Mouse (Mus musculus) limb, embryonic 15.5 days (tissue): ENCODE data around the gene Dnajc21. TPM values are rescaled to one million over a fixed set of nuclear protein-coding genes. Genes with fewer than 3 reads are reported as not detected.

Experiments
- ATAC-seq: fragments of 200-750 bp; cut with Nextera tagmentation; 2 replicates; pipeline ENCODE4 v1.8.0; 2017; ENCODE audit warnings: low read depth, moderate TSS enrichment; ENCODE audit not compliant: insufficient number of reproducible peaks, low FRiP score, low TSS enrichment
- H3K27ac ChIP-seq: fragments of 300-500 bp; sonication (generic); 2 replicates; pipeline ENCODE4 v1.5.1; 2015; ENCODE audit warnings: moderate library complexity, mild to moderate bottlenecking, inconsistent platforms
- H3K27me3 ChIP-seq: fragments of 300-500 bp; sonication (generic); 2 replicates; pipeline ENCODE4 v1.6.1; 2015; ENCODE audit warnings: inconsistent platforms
- H3K36me3 ChIP-seq: fragments of 300-500 bp; sonication (generic); 2 replicates; pipeline ENCODE4 v1.6.1; 2015; ENCODE audit warnings: inconsistent platforms
- H3K4me1 ChIP-seq: fragments of 300-500 bp; sonication (generic); 2 replicates; pipeline ENCODE4 v1.6.1; 2015; ENCODE audit warnings: inconsistent platforms
- H3K4me2 ChIP-seq: fragments of 300-500 bp; sonication (generic); 2 replicates; pipeline ENCODE4 v1.6.1; 2015; ENCODE audit warnings: mild to moderate bottlenecking, inconsistent platforms
- H3K4me3 ChIP-seq: fragments of 300-500 bp; sonication (generic); 2 replicates; pipeline ENCODE4 v1.5.1; 2015; ENCODE audit warnings: mild to moderate bottlenecking, inconsistent platforms
- H3K9ac ChIP-seq: fragments of 300-500 bp; sonication (generic); 2 replicates; pipeline ENCODE4 v1.6.1; 2015; ENCODE audit warnings: inconsistent platforms
- H3K9me3 ChIP-seq: fragments of 300-500 bp; sonication (generic); 2 replicates; pipeline ENCODE4 v1.6.1; 2016; ENCODE audit warnings: inconsistent platforms
- WGBS: fragments of 180-500 bp; shearing (Covaris S2); methylation state at CpG from one replicate; pipeline ENCODE4 v1.1.7; 2015; 5-methylcytosine and 5-hydroxymethylcytosine counted together
- polyA plus RNA-seq: library from polyadenylated mRNA; unstranded; fragments of >200 nt; fragmentation: Nextera tagmentation; extraction: Ambion mirVana; gene quantifications from 2 replicates; pipeline ENCODE4 v1.2.1, GENCODE M21; 2015

Gene Dnajc21
- polyA plus RNA-seq, 1 experiment from 2014 or later: 11.2 TPM

GRCm38 (mm10) chr15:10485484-10486364 is 15.4 kb upstream of the Dnajc21 start, which contains the start of the genes Brix1 and Rad1:
Brix1 (minus strand) TSS chr15:10485947.
Rad1 (plus strand) TSS chr15:10486018.
- Histone ChIP-seq H3K9me3 (no peaks in the 10 kb centered on the region), H3K4me1 (peaks cover 14% of the 10 kb centered on the region), H3K36me3 (peaks cover 29% of the 10 kb centered on the region), H3K4me2 (peak within 1 kb of the TSS; percentile 64), H3K27me3 (no peaks in the 10 kb centered on the region), H3K4me3 (peak within 1 kb of the TSS; percentile 61), H3K27ac (peak within 1 kb of the TSS; percentile 76), H3K9ac (peak within 1 kb of the TSS; percentile 76)
- ATAC-seq: peak; percentile 97
- under 1% methylated on average over 58 of the region's 58 CpGs for WGBS

DNA sequence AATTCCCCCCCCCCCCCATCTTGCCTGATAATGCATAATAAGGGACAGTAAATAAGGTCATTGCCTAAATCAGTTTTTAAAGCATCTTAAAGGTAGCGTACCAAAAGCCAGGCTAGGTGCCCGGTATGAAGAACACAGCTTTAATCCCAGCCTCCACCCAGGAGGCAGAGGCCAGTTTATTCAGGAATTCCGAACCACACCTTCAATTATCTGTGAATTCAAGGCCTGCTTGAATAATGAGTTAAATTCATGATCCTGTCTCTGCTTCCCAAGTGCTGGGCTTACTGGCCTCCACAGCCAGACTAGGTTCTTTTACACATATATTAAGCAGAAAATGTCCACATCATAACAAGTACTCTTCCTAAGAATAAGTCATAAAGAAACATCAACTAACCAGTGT is 625 bp upstream of the Dnajc21 start:
- no peak for ATAC-seq
- Histone ChIP-seq H3K9ac (peak overlapping the region; percentile 86), H3K27me3 (no peaks in the 10 kb centered on the region), H3K4me1 (peaks cover 7% of the 10 kb centered on the region; the same call in 1 of the 2 replicates), H3K9me3 (no peaks in the 10 kb centered on the region), H3K36me3 (peaks cover 12% of the 10 kb centered on the region), H3K4me3 (peak overlapping the region; percentile 87), H3K4me2 (peak overlapping the region; percentile 56), H3K27ac (peak overlapping the region; percentile 67; the same call in 1 of the 2 replicates)
- 10% methylated on average over 3 of the region's 3 CpGs for WGBS

DNA sequence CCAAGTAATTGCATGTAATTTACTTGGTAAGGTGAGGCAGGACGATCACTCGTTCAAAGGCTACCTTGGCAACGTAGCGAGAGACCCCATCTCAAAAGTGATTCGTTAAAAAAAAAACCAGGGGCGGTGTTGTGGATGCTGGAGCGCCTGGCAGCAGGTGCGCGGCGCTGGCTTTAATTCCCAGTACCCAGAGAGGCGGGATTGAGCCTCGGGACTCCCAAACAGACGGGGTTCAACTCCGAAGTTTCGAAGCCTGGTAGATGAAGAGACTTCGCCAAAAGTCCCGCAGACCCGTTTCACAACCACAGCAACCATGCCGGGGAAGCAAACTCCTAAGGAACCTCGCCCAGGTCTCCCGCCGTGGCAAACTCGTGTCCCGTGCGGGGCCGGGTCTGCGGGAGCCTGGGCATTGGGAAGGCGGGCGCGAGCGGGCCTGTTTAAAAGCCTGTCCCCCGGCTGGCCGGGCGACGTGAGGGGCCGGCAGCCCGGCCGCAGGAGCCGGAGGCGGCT is 620 bp downstream of the Dnajc21 start:
- H3K27ac ChIP-seq: peak overlapping the region; percentile 85
- no peak for ATAC-seq
- WGBS: under 1% methylated on average over 40 of the region's 40 CpGs

DNA sequence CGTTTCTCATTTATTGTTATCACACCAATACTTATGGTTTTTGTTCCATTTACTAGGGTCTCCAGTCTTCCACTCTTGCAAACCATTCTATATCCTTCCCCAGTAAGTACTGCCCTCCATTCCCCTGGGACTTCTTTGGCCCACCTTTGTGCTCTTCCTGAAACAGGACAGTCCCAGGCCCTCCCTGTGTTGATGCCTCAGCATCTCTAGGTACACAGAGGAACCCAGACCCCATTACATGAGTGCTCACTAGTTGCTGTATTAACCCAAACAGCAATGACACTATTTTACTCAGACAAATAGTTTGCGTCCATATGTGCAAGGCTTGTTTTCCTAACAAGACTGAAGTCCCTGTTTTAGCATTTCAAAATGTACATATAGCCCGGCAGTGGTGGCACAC is 1.6 kb downstream of the Dnajc21 start:
- Histone ChIP-seq H3K4me3 (peak overlapping the region; percentile 87; the same call in 1 of the 2 replicates), H3K4me2 (no peak overlapping the region), H3K36me3 (no peaks in the 10 kb centered on the region), H3K4me1 (peaks cover 7% of the 10 kb centered on the region; the same call in 1 of the 2 replicates), H3K27me3 (no peaks in the 10 kb centered on the region), H3K9me3 (no peaks in the 10 kb centered on the region), H3K27ac (no peak overlapping the region), H3K9ac (no peak overlapping the region)
- no peak for ATAC-seq
- WGBS: 85% methylated on average over 3 of the region's 3 CpGs

More for the DNA sequence above, 620 bp downstream of the Dnajc21 start:
- peak overlapping the region; percentile 56 for H3K4me2 ChIP-seq
- 0 out of 2 replicates have a peak, but pooled peaks cover 2% of the 10 kb centered on the region for H3K36me3 ChIP-seq
- no peaks in the 10 kb centered on the region for H3K9me3 ChIP-seq
- peak overlapping the region; percentile 87 for H3K4me3 ChIP-seq
- peak overlapping the region; percentile 86 for H3K9ac ChIP-seq
- H3K4me1 ChIP-seq: peaks cover 7% of the 10 kb centered on the region; the same call in 1 of the 2 replicates
- H3K27me3 ChIP-seq: no peaks in the 10 kb centered on the region

DNA sequence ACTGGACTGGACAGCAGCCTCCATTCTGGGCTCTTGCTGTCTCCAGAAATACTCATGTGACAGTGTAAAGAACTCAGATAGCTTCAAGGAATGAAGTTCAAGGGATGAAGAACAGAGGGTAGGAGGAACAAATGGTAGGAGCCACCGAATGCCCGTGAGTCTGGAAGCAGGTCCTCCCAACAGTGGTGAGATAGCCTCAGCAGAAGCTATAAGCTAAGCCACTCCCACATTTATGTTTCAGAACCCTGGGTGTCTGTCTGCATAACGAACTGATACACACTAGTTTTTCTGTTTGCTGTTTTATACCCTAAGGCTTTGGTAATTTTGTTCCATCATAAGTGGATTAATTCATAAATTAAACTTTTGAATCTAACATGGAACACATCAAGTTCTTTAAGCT is 5.6 kb downstream of the Dnajc21 start:
- H3K27me3 ChIP-seq: no peaks in the 10 kb centered on the region
- WGBS: 88% methylated on average over 3 of the region's 3 CpGs
- H3K27ac ChIP-seq: no peak overlapping the region
- no peaks in the 10 kb centered on the region for H3K9me3 ChIP-seq
- no peak for ATAC-seq
- peaks cover 4% of the 10 kb centered on the region; the same call in 1 of the 2 replicates for H3K4me1 ChIP-seq
- H3K36me3 ChIP-seq: peaks cover 21% of the 10 kb centered on the region
- H3K9ac ChIP-seq: no peak overlapping the region
- no peak overlapping the region for H3K4me2 ChIP-seq
- H3K4me3 ChIP-seq: no peak overlapping the region

DNA sequence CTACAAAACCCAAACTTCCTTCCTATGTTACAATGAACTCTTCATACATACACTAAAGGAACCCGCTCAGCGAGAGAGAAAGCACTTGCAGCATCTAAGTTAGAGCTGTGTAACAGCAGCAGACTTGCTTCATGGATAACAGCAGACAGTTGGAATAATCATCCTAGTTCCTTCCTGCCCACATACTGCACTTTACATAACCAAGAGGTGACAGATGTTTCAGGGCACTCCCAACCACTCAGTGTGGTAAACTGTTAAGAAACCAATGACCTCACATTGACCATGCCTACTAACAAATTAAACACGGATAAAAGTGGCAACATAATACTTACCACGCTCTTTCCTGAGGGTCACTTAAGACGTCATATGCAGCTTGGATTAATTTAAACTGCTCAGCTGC is 6.8 kb downstream of the Dnajc21 start:
- ATAC-seq: no peak

DNA sequence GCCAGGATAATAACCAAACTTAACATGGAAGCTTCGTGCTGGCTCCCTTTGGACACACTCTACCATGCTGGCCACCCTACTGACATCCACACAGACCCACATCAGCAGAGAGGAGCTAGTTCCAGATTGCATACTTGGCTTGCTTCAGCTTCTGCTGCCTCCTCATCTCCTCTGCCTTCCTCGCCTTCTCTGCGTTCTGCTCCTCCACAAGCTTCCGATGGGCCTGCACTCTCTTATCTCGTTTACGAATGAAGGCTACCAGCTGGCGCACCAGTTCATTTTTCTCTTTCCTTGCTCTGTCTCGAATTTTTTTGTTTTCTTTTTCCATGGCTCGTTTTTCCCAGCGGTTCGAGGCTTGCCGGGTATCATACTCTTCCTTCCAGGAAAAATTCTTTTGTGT is 9.3 kb downstream of the Dnajc21 start:
- Histone ChIP-seq H3K4me2 (no peak overlapping the region), H3K9ac (no peak overlapping the region), H3K27ac (no peak overlapping the region), H3K27me3 (no peaks in the 10 kb centered on the region), H3K9me3 (no peaks in the 10 kb centered on the region), H3K4me1 (no peaks in the 10 kb centered on the region), H3K4me3 (no peak overlapping the region), H3K36me3 (peaks cover 44% of the 10 kb centered on the region)
- WGBS: 91% methylated on average over 12 of the region's 12 CpGs
- ATAC-seq: no peak

More for the DNA sequence above, 6.8 kb downstream of the Dnajc21 start:
- Histone ChIP-seq H3K4me2 (no peak overlapping the region), H3K9ac (no peak overlapping the region), H3K4me3 (no peak overlapping the region), H3K4me1 (no peaks in the 10 kb centered on the region; the same call in 1 of the 2 replicates), H3K36me3 (peaks cover 28% of the 10 kb centered on the region), H3K27ac (no peak overlapping the region), H3K27me3 (no peaks in the 10 kb centered on the region), H3K9me3 (no peaks in the 10 kb centered on the region)
- WGBS: 71% methylated on average over 5 of the region's 5 CpGs

GRCm38 (mm10) chr15:10447102-10447501 is 23.2 kb downstream of the Dnajc21 start:
- Histone ChIP-seq H3K27ac (no peak overlapping the region), H3K4me2 (no peak overlapping the region), H3K4me3 (no peak overlapping the region), H3K36me3 (peaks cover 53% of the 10 kb centered on the region), H3K4me1 (no peaks in the 10 kb centered on the region), H3K9ac (no peak overlapping the region), H3K9me3 (no peaks in the 10 kb centered on the region), H3K27me3 (no peaks in the 10 kb centered on the region)
- no peak for ATAC-seq
- 80% methylated on average over 3 of the region's 3 CpGs for WGBS

- Histone ChIP-seq H3K9me3 (no peaks in the 10 kb centered on the region), H3K27me3 (no peaks in the 10 kb centered on the region), H3K9ac (no peak overlapping the region), H3K36me3 (peaks cover 27% of the 10 kb centered on the region), H3K4me3 (no peak overlapping the region), H3K27ac (no peak overlapping the region), H3K4me1 (no peaks in the 10 kb centered on the region), H3K4me2 (no peak overlapping the region)
- no peak for ATAC-seq
- WGBS: 83% methylated on average over 1 of the region's 1 CpGs
Observed at GRCm38 (mm10) chr15:10442275-10442674, 28.0 kb downstream of the Dnajc21 start.

GRCm38 (mm10) chr15:10441493-10441892 is 28.8 kb downstream of the Dnajc21 start:
- ATAC-seq: no peak
- Histone ChIP-seq H3K9ac (no peak overlapping the region), H3K27ac (no peak overlapping the region), H3K9me3 (no peaks in the 10 kb centered on the region), H3K4me2 (no peak overlapping the region), H3K4me3 (no peak overlapping the region), H3K36me3 (peaks cover 23% of the 10 kb centered on the region), H3K27me3 (no peaks in the 10 kb centered on the region), H3K4me1 (no peaks in the 10 kb centered on the region)
- WGBS: 86% methylated on average over 9 of the region's 9 CpGs

- peaks cover 15% of the 10 kb centered on the region for H3K36me3 ChIP-seq
- H3K4me3 ChIP-seq: no peak overlapping the region
- no peak for ATAC-seq
- H3K4me2 ChIP-seq: no peak overlapping the region
- no peaks in the 10 kb centered on the region for H3K4me1 ChIP-seq
- H3K9ac ChIP-seq: no peak overlapping the region
- WGBS: 77% methylated on average over 6 of the region's 6 CpGs
- no peaks in the 10 kb centered on the region for H3K9me3 ChIP-seq
- no peak overlapping the region for H3K27ac ChIP-seq
- no peaks in the 10 kb centered on the region for H3K27me3 ChIP-seq
Observed at GRCm38 (mm10) chr15:10439963-10440362, 30.4 kb downstream of the Dnajc21 start.

GRCm38 (mm10) chr15:10436893-10437292 is 33.4 kb downstream of the Dnajc21 start:
- Histone ChIP-seq H3K9me3 (no peaks in the 10 kb centered on the region), H3K4me1 (no peaks in the 10 kb centered on the region), H3K27me3 (no peaks in the 10 kb centered on the region), H3K9ac (no peak overlapping the region), H3K27ac (no peak overlapping the region), H3K36me3 (no peaks in the 10 kb centered on the region; the same call in 1 of the 2 replicates), H3K4me2 (no peak overlapping the region), H3K4me3 (no peak overlapping the region)
- 76% methylated on average over 1 of the region's 1 CpGs for WGBS
- no peak for ATAC-seq
